Mouse (Mus musculus) spleen, embryonic (tissue): ENCODE measurements around the gene Rfx4.

Experiments used
- CTCF ChIA-PET: fragments of 350-600 bp; sonication (Branson Sonifier 250); formaldehyde crosslinking; loops from one replicate; lab custom pipeline; 2022; lab: Charles Lee

Rfx4 gene

DNA sequence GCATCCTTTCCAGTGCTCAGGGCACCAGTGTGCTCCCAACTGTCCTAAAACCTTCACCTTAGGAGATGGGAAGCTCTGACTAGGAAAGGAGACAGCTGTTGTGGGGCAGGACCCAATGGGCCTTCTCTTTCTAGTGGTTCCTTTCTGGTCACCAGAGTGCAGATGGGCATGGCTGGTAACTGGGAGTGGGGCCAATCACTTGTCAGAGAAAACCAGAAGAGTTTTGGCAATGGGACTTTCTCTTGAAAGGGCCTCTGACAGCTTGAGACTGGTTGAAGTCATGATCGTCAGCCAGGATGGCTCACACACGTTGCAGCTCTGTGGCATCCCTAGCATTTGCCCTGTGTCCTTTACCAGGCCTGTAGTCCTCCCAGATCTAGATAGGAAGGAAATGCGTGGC is 152.1 kb downstream of the Rfx4 start:
- CTCF ChIA-PET, result no interaction called here

DNA sequence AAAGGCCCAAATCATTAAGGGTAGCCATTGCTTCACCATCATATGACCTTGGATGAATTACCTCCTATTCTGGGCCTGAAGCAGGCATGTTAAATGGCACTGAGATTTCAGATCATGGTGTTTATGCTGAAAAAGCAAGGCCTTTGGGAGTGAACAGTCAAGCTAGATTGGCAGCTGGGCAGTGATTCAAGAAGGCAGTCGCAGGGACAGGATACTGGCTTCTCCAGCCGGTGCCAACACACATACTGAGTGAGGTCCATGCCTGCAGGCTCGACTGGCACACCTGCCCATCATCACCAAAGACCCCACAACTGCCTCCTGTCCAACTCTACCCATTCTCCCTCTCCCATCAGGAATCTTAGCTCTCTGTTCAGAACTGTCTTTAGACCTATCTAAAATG is 152.6 kb downstream of the Rfx4 start:
- CTCF ChIA-PET, result no interaction called here

DNA sequence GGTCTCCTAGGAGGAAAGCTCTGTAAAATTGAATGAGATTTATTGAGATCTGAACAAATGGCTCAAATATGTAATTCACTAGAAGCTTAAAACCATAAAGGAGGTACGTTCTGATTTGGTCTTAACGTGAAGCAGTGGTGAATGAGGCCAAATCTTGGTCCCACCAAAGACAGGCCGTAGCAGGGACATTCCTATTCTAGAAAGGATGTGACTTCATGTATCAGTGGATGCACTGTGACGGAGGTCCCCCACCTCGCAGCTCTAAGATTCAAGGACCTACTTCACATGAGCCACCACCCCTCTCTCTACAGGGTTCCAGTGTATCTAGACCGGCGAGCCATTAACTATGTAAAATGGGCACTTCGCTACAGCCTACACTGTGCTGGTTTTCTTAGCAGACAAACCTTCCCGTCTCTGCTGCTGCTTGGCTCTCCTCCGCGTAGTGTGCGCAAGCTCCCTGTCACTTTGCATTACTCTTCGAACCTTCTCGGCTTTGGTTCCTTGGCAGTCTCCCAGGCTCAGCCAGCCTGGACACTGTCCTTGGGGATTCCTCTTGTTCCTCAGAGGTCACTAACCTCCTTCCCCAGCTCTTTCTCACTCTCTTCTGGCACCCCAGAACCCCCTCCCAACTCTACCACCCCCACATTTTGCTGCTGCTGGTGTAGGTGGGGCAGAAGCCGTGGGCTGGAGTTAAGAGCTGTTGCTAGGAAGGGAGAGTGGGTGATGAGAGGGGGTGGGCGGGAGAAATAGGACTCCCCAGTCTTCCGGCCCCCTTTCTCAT is 153.3 kb downstream of the Rfx4 start:
- CTCF ChIA-PET, result no interaction called here

DNA sequence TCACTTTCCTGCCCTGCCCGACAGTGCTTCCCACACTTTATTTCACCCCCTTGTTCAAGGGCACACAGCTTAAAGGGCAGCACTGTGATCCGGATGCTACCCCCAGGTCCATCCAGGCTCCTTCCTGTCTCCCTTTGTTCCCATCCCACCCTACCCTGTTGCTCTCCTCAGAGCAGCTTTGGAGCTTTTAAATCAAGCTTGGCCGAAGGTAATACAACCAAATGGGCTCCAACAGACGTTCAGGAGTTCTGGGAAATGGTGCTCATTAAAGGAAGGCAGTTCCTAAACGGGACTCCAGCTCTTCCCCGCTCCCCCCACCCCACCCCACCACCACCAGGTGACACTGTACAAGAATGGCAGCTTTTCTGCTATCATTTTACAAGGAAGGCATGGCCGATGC is 154.3 kb downstream of the Rfx4 start:
- CTCF ChIA-PET, result interaction anchor here (0.5 kb wide), 1 partner anchor 26 kb away, joined by 3 read pairs; no protein-coding TSS in a partner anchor

DNA sequence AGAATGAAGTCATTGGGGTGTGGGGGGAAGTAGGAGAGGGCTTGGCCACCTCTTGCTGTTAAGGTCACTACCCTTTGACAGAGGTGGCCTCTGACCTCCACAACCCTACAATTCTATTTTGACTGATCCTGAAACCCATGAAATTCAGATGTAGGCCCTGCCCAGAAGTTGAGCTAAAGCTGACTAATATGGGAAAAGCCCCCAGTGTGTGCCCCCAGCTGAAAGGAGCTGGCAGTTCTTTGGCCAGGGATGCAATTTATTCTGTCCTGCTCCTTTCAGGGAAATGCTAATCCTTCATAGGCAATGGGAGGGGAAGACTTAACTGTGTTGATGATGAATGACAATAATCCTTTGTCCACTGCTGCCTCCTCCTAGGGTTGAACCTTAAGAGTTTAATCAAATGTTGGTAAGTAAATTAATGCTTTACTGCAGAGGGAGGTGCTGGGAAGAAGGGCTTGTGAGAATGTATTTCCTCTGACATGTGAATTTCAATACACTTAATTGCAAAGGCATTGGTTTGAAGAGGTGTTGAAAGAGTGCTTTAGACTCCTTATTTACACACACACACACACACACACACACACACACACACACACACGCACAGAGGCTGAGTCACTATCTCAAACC is 155.0 kb downstream of the Rfx4 start:
- CTCF ChIA-PET, result no interaction called here

DNA sequence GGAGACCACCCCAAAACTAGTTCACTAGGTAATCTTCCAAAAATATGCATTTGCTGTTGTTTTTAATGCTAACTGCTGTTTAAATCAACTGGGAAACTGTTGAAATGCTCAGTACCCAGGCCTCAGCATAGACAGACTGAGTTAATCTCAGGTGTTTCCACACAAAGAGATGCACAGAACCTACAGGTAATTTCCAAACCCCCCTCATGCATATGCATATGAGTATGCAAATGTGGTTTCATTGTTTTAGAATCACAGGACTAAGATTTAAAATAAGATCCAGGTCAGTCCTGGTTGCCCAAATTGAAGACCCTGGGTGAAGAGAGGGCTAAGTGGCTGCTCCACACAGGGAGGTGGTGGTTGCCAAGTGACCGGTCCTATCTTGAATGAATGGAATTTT is 157.3 kb downstream of the Rfx4 start:
- CTCF ChIA-PET, result no interaction called here

DNA sequence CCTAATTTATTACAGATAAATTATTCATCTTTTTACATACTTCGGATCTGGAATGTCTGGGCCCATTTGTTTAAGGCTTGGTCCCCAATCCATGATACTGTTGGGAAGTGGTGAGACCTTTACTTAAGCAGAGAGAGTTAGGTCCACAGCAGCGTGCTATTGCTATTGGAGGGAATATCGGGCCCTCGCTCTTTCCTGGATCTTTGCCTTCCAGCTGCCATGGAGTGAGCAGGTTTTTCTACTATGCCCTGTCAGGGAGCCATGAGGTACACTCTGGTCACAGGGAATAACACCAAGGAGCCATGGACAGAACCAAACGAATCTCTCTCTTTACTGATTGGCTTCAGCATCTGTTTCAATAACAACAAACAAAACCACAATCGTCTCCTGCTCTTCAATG is 159.6 kb downstream of the Rfx4 start:
- CTCF ChIA-PET, result no interaction called here

DNA sequence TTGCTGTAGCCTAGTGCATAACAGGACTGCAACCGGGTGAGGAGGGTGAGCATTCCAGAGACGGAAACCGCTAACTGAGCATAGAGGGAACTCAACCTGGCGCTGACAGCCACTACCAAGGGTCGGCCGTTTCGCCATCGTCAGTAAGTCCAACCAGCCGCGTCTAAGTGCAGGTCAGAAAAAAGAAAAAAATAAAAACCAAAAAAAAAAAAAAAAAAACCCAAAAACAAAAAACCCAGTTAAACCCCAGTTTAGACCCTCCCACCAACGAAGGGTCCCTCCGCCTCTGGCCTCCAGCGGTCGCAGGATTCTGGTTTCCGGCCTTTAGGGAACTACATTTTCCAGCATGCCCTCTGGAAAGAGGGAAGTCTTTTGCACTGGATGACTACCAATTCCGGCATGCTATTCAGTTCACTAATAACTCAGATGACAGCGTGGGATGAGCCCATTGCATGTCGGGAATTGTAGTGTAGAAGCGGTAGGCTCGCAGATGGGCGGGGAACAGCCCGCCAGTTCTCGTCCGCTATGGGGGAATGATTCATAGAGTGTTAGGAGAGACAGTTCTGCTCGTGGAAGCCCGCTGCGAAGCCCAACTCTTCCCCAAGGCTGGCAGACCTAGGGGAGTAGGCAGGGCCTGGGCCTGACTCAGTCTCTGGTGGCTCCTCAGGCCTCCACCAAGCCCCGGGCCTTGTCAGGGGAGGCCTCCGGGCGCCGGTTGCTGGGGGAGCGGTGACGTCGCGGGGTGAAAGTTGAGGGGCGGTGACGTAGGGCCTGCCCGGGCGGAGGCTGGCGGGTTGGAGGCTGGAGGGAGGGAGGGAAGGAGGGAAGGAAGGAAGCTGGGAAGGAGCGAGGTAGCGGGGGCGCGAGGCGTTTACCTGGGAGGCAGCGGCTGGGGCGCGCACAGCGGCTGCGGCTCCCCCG is 161.2 kb downstream of the Rfx4 start, which contains the start of gene Ric8b:
Ric8b (plus strand) TSS at position 807 of the 921 bp plus-strand sequence.
- CTCF ChIA-PET, result no interaction called here

DNA sequence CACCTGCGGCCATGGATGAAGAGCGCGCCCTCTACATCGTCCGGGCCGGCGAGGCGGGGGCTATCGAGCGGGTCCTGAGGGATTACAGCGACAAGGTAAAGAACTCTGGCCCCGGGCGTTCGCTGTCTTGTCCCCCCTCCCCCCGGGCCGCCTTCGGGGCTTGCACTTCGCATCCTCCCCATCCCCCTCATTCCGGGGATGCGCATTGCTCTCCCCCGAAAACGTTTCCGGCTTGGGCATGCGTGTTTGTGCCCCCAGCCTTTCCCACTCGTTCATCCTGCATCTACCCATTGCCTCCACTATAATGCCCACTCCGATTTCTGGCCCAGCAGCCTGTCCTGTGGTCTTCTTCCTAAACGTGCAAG is 161.9 kb downstream of the Rfx4 start:
- CTCF ChIA-PET, result no interaction called here

DNA sequence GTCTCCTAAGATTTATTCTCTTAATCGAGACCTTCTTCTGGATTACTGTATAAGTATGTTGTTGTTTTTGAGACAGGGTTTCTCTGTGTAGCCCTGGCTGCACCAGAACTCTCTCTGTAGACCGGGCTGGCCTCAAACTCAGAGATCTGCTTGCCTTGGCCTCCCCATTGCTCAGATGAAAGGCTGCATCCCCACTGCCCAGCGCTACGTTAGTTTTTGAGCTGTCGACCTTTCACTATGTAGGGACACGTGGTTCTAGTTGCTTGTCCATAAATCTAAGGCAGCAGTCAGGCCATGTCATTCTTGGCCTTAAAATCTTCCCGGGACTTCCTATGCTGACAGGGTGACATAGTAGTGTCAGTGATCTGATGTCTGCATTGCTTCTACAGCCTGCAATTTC is 170.5 kb downstream of the Rfx4 start:
- CTCF ChIA-PET, result no interaction called here

DNA sequence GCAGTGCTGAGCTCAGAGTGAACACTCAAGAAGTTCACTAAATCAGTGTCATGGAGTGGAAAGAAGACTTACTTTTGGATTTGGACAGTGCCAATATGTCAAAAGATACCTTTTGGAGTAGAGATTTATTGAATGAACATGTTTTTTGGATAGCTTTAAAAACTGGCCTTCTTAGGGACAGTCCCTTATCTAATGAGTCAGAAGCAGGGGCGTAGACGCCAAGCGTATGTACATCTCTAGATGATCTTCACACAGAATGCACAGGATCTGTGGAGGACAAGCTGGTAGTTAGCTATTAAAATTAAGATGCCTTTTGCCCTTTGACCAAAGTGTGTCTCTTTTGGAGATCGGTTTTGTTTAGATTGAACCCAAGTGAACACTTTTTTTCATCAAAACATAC is 171.0 kb downstream of the Rfx4 start:
- CTCF ChIA-PET, result no interaction called here

DNA sequence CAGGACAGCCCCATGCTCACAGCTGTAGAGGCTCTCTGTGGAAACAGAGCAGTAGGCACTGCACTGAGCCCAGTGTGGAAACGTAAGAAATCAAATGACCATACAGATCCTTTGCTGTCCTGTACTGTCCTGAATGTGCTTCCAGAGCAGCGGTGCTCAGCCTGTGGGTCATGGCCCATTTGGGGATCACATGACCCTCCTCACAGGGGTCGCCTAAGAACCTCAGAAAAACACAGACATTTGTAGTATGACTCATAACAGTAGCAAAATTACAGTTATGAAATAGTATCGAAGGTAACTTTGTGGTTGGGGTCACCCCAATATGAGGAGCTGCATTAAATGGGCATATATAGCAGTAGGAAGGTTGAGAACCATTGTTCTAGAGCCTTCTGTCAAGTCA is 172.6 kb downstream of the Rfx4 start:
- CTCF ChIA-PET, result no interaction called here

DNA sequence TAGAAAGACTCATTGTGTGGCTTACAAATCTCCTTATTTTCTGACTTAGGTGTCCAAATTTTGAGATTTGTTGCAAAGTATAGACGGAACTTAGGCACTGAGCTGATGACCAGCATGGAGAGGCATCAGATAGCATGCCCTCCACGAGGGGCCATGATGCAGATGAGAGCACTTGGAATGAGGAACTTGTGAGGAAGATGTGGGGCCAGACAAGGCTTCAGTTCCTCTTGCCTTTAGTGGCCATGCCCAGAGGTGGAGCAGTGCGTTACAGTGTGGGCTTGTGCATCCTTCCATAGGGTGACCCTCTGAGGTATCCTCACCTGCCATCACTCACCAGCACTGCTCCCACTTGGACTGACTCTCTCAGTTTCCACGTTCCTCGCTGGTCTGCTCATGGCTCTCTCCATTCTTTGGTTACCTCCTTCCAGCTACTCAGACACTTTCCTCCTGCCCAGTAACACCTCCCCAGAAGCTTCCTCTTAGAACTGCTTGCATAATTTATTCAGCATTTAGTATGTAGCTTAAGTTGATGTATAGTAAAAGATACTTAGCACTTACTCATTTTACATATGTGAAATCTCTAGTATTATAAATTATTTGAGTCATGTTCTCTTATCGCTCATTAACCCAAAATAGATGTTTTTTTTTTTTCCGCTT is 179.8 kb downstream of the Rfx4 start:
- CTCF ChIA-PET, result interaction anchor here (0.7 kb wide), 2 partner anchors 26 to 425 kb away, joined by 3 to 4 read pairs; no protein-coding TSS in a partner anchor

DNA sequence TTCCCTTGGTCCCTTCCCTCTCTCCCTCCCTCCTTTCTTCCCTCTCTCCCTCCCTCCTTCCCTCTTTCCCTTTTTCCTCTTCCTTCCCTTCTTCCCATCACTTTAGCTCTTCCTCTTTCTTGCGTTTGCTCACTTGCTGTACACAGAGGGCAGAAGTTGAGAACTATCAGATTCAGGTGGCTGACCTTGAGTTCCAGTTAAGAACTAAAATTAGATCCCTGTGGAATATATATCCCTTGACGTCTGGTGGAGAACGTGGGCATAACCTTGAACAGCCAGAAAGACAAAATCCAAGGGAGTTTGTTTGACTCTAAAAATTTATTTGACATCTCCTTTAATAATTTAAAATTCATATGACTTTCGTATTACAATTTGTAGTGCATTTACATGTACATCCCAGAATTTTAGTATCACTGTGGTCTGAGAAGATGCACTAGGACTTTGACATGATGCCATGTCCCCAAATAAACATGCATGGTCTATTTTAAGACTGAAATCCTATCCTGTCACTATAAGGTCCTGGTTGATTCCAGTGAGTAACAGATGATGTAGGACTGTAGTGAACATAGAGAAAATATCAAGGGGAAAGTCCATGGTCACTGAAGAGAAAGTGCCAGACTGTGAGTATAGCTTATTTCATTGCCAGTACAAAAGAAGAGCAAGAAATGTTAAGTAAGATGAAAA is 181.1 kb downstream of the Rfx4 start:
- CTCF ChIA-PET, result no interaction called here

DNA sequence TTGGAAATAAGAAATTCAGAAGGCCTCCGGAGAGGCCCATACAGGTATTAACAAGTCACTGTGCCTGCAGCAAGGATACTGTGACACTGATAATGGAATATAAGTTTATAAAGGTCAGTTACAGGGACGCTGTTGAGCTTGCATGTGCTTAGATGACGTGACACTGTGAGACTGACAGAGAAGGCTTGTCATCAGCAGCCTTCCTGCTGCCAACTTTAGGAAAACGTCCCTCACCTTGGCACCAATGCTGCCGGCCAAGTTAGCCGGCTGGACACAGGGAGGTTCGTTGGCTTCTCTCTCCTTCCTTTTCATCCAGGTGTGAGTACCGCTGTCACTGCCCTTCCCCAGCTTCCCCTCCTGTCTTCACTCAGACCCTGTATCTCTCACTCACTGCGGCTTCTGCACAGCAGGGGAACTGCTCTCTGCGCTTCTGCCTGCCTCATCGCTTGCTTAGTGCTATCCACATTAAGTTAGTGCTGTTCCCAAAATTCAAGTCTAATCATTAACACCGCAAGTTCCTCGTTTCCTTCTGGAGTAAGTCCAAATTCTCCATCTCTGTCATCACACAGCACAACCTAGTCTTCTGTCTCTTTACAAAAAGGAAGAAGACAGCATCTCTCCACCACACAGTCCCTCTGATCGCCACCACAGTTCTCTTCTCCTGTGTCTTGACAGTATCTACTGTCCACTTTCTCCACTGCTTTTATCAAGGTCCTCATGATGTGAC is 182.4 kb downstream of the Rfx4 start:
- CTCF ChIA-PET, result no interaction called here

DNA sequence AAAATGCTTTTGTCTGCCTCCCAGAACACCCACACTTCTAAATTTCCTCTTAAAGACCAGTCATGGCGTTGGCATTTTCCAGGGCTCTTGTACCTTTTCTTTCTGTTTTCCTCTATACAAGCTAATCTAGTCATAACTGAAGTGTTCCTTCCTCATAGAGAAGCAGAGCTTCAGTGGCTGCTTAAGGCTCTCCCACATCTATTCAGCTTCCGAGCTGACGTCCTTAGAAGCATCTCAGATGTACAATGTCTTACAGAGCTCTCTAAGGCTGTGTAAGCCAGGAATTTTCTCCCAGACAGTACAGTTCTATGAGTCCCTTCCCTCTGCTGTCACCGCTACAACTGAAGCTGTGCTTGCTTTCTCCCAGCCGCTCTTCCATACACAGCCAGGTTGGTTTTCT is 183.0 kb downstream of the Rfx4 start:
- CTCF ChIA-PET, result no interaction called here

DNA sequence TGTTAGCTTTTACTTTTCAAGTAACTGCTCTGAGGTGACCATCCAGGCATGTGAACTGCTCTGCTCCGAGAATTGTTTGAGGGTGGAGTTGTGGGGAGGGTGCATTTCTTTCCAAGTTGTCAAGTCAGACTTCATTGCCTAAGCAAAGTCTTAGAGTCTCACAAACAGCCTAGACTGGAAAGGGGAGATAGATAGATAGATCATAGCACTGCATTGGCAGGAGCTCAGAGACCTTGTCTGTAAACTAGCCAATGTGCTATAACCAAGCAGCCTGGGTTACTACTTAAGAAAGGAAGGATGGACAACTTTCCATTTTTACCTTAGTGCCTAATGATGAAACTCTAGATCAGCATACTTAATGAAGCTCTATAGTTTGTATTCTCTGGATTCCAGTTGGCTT is 184.5 kb downstream of the Rfx4 start:
- CTCF ChIA-PET, result no interaction called here

DNA sequence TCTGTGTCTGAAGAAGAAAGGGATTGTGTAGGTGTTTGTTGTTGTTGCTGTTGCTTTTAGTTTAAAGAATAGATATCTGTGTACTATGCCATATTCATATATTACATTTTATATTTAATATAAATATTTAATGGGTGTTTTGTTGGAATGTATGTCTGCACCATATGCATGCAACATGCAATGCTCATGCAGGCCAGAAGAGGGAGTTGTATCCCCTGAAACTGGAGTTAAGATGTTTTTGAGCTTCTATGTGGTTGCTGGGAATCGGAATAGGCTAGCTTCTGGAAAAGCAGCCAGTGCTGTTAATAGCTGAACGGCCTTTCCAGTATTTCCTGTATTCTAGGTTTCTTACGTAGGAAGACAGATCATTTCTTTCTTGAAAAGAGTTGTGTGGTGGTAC is 189.8 kb downstream of the Rfx4 start:
- CTCF ChIA-PET, result no interaction called here

DNA sequence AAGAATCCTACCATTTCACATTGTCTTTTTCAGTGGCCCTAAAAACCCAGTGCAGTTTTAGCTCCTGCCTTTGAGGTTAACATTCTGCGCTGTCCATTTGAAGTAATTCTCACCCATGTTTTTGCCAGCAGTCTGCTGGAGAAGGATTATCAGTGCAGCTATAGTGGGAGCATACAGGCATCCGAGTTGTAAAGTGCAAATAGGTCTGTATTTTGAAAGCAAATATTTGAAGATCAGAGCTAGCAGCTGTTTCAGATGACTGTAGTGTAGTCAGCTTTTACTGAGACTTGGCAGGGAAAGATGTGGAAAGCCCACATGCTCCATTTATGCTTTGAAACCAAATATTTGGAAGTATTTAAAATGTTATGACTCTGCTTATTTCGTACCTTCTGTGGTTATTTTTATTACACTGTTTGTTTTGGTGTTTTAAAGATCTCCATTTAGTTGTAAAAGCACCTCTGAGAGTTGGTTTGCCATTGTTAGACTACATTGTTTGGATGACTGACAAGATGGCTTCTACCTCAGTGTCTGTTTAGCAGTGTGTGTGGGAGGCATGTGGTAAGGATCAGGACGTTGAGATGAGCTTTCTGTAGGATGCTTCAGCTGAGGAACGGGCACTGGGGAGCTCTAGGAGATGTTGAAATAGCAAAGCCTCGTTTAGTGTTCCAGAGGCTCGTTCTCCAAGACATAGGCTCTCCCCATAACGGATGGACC is 193.3 kb downstream of the Rfx4 start:
- CTCF ChIA-PET, result no interaction called here

DNA sequence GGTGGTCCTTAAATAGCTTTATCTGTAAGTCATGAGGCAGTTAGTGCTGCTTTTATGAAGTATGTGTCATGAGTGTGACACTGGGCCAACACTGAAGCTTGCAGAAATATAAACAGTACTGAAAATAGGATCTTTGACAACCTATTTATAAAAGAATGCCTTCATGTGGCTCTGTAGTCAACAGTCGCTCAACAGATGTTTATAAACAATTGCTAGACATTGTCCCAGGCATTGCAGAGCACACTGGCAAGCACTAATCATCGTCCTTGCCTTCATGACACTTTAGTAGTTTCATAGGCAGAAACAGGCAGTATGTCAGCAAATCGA is 193.8 kb downstream of the Rfx4 start:
- CTCF ChIA-PET, result no interaction called here
